Mouse (Mus musculus) ZHBTc4 (cell line): Measurements from ENCODE around the gene Vmn2r9.
"Not testable (repeated sequence)": the region's sequence is repeated elsewhere in the genome, so short reads cannot be mapped to it uniquely, and the experiment has no call there.

Source experiments
- DNase-seq: peaks from one replicate; pipeline ENCODE4 v3.0.0-alpha.2; 2011; ENCODE audit warnings: low read depth, low spot score

The Vmn2r9 gene

GRCm38 (mm10) chr5:108852501-108852900 lies at the start of gene Vmn2r9:
Gene Vmn2r9 (minus strand): TSS chr5:108852601.
- not testable (repeated sequence) for DNase-seq

- DNase-seq, result peak; percentile 55
Observed at GRCm38 (mm10) chr5:108866746-108867145, 14.3 kb upstream of the Vmn2r9 start.

- DNase-seq, result no peak
Observed at GRCm38 (mm10) chr5:108849466-108849865, 2.9 kb downstream of the Vmn2r9 start.

GRCm38 (mm10) chr5:108836156-108836555 lies 16.2 kb downstream of the Vmn2r9 start:
- peak; percentile 70 for DNase-seq

- DNase-seq, result no peak
Observed at GRCm38 (mm10) chr5:108823276-108823675, 29.1 kb downstream of the Vmn2r9 start.

GRCm38 (mm10) chr5:108808750-108809149 lies 43.7 kb downstream of the Vmn2r9 start, which contains the start of gene Vmn2r8:
Gene Vmn2r8 (minus strand): TSS chr5:108808850.
- not testable (repeated sequence) for DNase-seq

GRCm38 (mm10) chr5:108803646-108804045 lies 48.8 kb downstream of the Vmn2r9 start:
- no peak for DNase-seq

GRCm38 (mm10) chr5:108795263-108795662 lies 57.1 kb downstream of the Vmn2r9 start, which contains the start of gene Tmed11:
Gene Tmed11 (minus strand): TSS chr5:108795363.
- not testable (repeated sequence) for DNase-seq

- DNase-seq, result peak; percentile 64
Observed at GRCm38 (mm10) chr5:108790385-108790784, 62.0 kb downstream of the Vmn2r9 start.
